Mouse (Mus musculus) myocyte (in vitro differentiated cells): ENCODE measurements around the gene Rbms3.

Source experiments
- MYOD1 ChIP-seq, 3 experiments: IDR thresholded peaks; one replicate each; pipeline ENCODE4 v1.6.1; 2011; ENCODE audit warnings: control low read depth in 2 of 3, low read depth in 2 of 3, mild to moderate bottlenecking in 2 of 3, moderate library complexity in 1 of 3; ENCODE audit not compliant: insufficient read length in 2 of 3, control insufficient read depth in 1 of 3
- POLR2A ChIP-seq: IDR thresholded peaks from one replicate; pipeline ENCODE4 v1.6.1; 2011; ENCODE audit warnings: low read depth, mild to moderate bottlenecking, control low read depth, moderate library complexity; ENCODE audit not compliant: insufficient read length
- POLR2AphosphoS2 ChIP-seq: IDR thresholded peaks from one replicate; pipeline ENCODE4 v1.6.1; 2011; ENCODE audit warnings: low read depth, control low read depth; ENCODE audit not compliant: insufficient read length
- TCF12 ChIP-seq: IDR thresholded peaks from one replicate; pipeline ENCODE4 v1.6.1; 2011; ENCODE audit warnings: mild to moderate bottlenecking, control low read depth; ENCODE audit not compliant: poor library complexity, insufficient read depth, severe bottlenecking

GRCm38 (mm10) chr9:117396586-117396985 lies 233.1 kb downstream of the Rbms3 start:
- TF ChIP-seq POLR2AphosphoS2: no peak
- no peak for TF ChIP-seq TCF12
- no peak for TF ChIP-seq POLR2A
- TF ChIP-seq MYOD1 (IDR thresholded peaks at IDR 0.05; ENCODE audit: control insufficient read depth in 1 of 3, insufficient read length in 2 of 3, low read depth in 2 of 3): no peak
